Mouse (Mus musculus): ENCODE measurements around the gene Dnajb12. TPM values are rescaled to one million over a fixed set of nuclear protein-coding genes. Genes with fewer than 3 reads are reported as not detected.

Gene Dnajb12
- 24.1 and 24.8 TPM in 2 replicates for polyA plus RNA-seq (2015; fragmentation: Nextera tagmentation; extraction: Ambion mirVana)

GRCm38 (mm10) chr10:59879255-59880028 lies at the start of gene Dnajb12:
Dnajb12 (plus strand) TSS chr10:59879556.
- WGBS: under 1% methylated on average over 79 of the region's 80 CpGs
- H3K27me3 ChIP-seq: no peaks in the 10 kb centered on the region
- peak within 1 kb of the TSS; percentile 70 for H3K4me2 ChIP-seq (replicated peaks)
- peak within 1 kb of the TSS; percentile 82 for H3K4me3 ChIP-seq (replicated peaks)
- peaks cover 16% of the 10 kb centered on the region for H3K4me1 ChIP-seq
- H3K27ac ChIP-seq (replicated peaks): peak within 1 kb of the TSS; percentile 100
- peak; percentile 93 for ATAC-seq (ENCODE audit: insufficient number of reproducible peaks, low FRiP score, low TSS enrichment, low read depth)
- peak within 1 kb of the TSS; percentile 97 for H3K9ac ChIP-seq
- 0 out of 2 replicates have a peak, but pooled peaks cover 8% of the 10 kb centered on the region for H3K36me3 ChIP-seq
- no peaks in the 10 kb centered on the region for H3K9me3 ChIP-seq (replicated peaks)

DNA sequence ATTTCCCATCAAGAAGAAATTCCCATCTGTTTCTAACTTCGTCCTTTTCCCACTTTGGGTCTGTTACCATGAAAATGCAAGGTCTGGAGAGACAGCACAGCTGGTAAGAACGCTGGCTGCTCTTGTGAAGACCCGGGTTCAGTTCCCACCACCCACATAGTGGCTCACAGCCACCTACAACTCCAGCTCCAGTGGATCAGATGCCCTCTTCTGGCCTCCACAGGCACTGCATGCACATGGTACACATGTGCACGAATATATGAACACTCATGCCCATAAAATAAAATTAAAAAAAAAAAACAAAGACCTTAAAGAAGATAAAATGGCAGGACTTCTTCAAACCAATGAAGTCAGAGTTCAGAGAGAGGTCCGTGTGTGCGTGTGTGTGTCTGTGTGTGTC lies 49.5 kb upstream of the Dnajb12 start:
- H3K4me2 ChIP-seq (replicated peaks): no peak overlapping the region
- no peaks in the 10 kb centered on the region for H3K27me3 ChIP-seq
- no peak overlapping the region for H3K4me3 ChIP-seq (replicated peaks)
- H3K9ac ChIP-seq: no peak overlapping the region
- ATAC-seq (ENCODE audit: insufficient number of reproducible peaks, low FRiP score, low TSS enrichment, low read depth): no peak
- WGBS: 92% methylated on average over 6 of the region's 6 CpGs
- H3K36me3 ChIP-seq: peaks cover 30% of the 10 kb centered on the region
- no peaks in the 10 kb centered on the region for H3K4me1 ChIP-seq
- H3K9me3 ChIP-seq (replicated peaks): no peaks in the 10 kb centered on the region
- no peak overlapping the region for H3K27ac ChIP-seq (replicated peaks)

DNA sequence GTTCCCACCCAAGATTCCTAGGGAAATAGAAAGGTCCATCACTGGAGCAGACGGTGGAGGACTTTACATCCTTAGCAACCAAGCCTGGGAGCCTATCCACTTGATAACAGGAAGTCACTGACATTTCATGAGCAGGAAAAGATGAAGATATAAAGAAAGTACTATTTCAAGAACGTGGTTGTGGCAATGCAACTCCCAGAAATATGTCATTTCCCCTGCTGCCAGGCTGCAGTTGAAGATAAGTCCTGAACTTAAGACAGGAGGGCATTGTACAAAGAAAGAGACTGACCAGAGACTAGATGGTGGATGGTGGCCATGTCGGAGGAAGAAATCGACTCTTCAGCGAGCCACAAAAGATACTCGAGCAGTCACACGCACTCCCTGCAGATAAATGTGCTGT lies 47.4 kb upstream of the Dnajb12 start:
- peaks cover 29% of the 10 kb centered on the region for H3K36me3 ChIP-seq
- H3K9ac ChIP-seq: no peak overlapping the region
- no peaks in the 10 kb centered on the region for H3K9me3 ChIP-seq (replicated peaks)
- no peak overlapping the region for H3K27ac ChIP-seq (replicated peaks)
- H3K4me1 ChIP-seq: no peaks in the 10 kb centered on the region
- ATAC-seq (ENCODE audit: insufficient number of reproducible peaks, low FRiP score, low TSS enrichment, low read depth): no peak
- H3K4me3 ChIP-seq (replicated peaks): no peak overlapping the region
- H3K27me3 ChIP-seq: no peaks in the 10 kb centered on the region
- 85% methylated on average over 7 of the region's 7 CpGs for WGBS
- no peak overlapping the region for H3K4me2 ChIP-seq (replicated peaks)

DNA sequence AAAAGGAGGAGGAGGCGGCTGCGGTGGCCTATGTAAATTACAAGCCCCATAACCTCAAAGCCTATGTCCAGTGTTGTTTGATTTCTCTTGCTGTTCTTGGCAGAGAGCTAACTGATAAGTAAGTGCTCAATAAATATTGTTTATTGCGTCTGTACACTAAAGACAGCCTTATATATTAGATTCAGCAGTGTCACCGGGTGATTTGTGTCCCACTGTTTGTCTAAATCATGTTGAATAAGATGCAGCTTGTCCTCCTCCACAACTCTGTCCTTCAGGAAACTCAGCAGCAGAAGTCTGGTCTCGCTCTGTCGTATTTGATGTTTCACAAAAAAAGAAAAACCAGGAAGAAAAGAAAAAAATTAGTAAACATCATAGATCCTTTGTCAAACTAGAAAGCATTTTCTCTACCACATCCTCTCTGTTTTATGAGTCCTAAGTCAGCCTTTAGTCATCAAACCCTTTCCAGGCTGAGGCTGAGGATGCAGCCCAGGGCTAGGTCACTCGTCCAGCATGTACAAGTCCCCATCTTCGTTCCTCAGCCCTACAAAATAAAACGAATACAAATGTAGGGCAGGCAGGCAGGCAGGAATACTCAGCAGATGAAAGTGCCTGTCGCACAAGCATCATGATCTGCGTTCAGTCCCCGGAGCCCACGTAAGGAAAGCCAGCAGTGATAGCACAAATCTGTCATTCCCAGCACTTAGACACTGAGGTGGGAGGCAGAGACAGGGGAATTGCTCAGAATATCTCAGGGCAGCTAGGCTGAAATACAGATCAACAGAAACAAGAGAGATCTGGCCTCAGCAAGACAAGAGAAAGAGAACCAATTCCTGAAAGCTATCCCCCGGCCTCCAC lies 43.8 kb upstream of the Dnajb12 start:
- WGBS: 81% methylated on average over 14 of the region's 14 CpGs

DNA sequence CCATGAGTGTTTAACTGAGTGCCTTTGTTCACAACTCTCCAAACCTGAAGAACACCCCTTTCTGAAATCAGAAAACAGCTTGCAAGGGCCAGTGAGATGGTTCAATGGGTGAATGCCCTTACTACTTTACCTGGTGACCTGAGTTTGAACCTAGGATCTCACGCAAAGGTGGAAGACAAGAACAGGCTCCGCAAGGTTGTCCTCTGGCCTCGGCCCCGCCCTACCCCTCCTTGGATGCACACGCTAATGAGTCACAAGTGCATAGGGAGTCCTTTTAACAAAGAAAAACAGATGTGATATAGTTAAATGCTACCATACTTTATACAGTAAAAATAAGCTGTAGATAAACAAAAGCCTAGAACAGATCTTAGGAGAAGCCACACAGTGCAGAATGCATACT lies 41.9 kb upstream of the Dnajb12 start:
- Histone ChIP-seq H3K4me2 (replicated peaks) (no peak overlapping the region), H3K4me1 (no peaks in the 10 kb centered on the region), H3K27ac (replicated peaks) (no peak overlapping the region), H3K4me3 (replicated peaks) (no peak overlapping the region), H3K9me3 (replicated peaks) (no peaks in the 10 kb centered on the region), H3K36me3 (no peaks in the 10 kb centered on the region), H3K9ac (no peak overlapping the region), H3K27me3 (no peaks in the 10 kb centered on the region)
- 69% methylated on average over 5 of the region's 5 CpGs for WGBS
- ATAC-seq (ENCODE audit: insufficient number of reproducible peaks, low FRiP score, low TSS enrichment, low read depth): no peak

More for the DNA sequence above, 43.8 kb upstream of the Dnajb12 start:
- Histone ChIP-seq H3K4me3 (replicated peaks) (no peak overlapping the region), H3K27me3 (no peaks in the 10 kb centered on the region), H3K4me2 (replicated peaks) (no peak overlapping the region), H3K4me1 (no peaks in the 10 kb centered on the region), H3K36me3 (no peaks in the 10 kb centered on the region), H3K27ac (replicated peaks) (no peak overlapping the region), H3K9ac (no peak overlapping the region), H3K9me3 (replicated peaks) (no peaks in the 10 kb centered on the region)
- ATAC-seq (ENCODE audit: insufficient number of reproducible peaks, low FRiP score, low TSS enrichment, low read depth): no peak

DNA sequence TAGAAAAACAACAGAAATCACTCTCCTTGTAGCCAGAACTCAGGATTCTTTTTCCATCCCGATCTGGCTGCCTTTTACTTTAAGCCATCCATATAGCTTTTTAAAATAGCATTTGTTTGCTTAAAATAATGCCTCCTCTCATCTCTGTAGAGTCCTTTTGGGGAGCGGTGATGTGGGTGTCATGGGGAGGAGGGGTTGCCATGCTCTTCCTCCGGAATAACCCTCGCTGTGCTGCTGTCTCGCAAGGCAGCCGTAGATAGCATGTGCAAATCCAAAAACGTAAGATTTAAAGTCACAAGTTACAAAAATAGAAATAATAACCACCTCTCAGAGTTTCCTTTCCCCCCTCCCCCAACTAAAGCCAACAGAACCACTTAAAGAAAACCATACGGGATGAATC lies 37.9 kb upstream of the Dnajb12 start:
- Histone ChIP-seq H3K27me3 (no peaks in the 10 kb centered on the region), H3K36me3 (no peaks in the 10 kb centered on the region), H3K9ac (no peak overlapping the region), H3K4me1 (no peaks in the 10 kb centered on the region), H3K4me2 (replicated peaks) (no peak overlapping the region), H3K27ac (replicated peaks) (no peak overlapping the region), H3K4me3 (replicated peaks) (no peak overlapping the region), H3K9me3 (replicated peaks) (no peaks in the 10 kb centered on the region)
- 71% methylated on average over 8 of the region's 8 CpGs for WGBS
- no peak for ATAC-seq (ENCODE audit: insufficient number of reproducible peaks, low FRiP score, low TSS enrichment, low read depth)

DNA sequence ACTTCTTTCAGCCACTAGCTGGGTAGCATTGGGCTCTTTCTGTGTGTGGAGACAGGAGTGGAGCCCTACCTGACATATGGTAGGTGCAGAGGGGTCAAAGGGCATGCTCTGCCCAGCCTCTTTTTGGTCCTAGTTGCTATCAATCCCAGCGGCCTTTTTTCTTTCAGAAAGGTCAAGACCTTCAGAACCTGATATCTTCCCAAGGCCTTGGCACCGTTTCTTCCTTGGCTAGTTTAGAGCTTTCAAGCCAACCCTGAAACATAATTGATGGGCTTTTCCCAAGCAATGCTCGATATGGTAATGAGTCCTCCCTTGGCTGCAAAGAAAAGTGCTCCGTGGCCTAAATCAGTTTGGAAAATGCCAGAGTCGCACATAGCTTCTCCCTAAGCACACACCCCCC lies 36.2 kb upstream of the Dnajb12 start:
- Histone ChIP-seq H3K9ac (no peak overlapping the region), H3K4me1 (no peaks in the 10 kb centered on the region), H3K27me3 (no peaks in the 10 kb centered on the region), H3K27ac (replicated peaks) (no peak overlapping the region), H3K4me2 (replicated peaks) (no peak overlapping the region), H3K4me3 (replicated peaks) (no peak overlapping the region), H3K36me3 (no peaks in the 10 kb centered on the region), H3K9me3 (replicated peaks) (no peaks in the 10 kb centered on the region)
- 34% methylated on average over 5 of the region's 5 CpGs for WGBS
- ATAC-seq (ENCODE audit: insufficient number of reproducible peaks, low FRiP score, low TSS enrichment, low read depth): no peak

- Histone ChIP-seq H3K36me3 (no peaks in the 10 kb centered on the region), H3K9me3 (replicated peaks) (no peaks in the 10 kb centered on the region), H3K4me1 (no peaks in the 10 kb centered on the region), H3K9ac (no peak overlapping the region), H3K27ac (replicated peaks) (no peak overlapping the region), H3K4me2 (replicated peaks) (no peak overlapping the region), H3K27me3 (no peaks in the 10 kb centered on the region), H3K4me3 (replicated peaks) (no peak overlapping the region)
- 83% methylated on average over 9 of the region's 9 CpGs for WGBS
- no peak for ATAC-seq (ENCODE audit: insufficient number of reproducible peaks, low FRiP score, low TSS enrichment, low read depth)
Observed at GRCm38 (mm10) chr10:59844686-59845085, 34.7 kb upstream of the Dnajb12 start.

DNA sequence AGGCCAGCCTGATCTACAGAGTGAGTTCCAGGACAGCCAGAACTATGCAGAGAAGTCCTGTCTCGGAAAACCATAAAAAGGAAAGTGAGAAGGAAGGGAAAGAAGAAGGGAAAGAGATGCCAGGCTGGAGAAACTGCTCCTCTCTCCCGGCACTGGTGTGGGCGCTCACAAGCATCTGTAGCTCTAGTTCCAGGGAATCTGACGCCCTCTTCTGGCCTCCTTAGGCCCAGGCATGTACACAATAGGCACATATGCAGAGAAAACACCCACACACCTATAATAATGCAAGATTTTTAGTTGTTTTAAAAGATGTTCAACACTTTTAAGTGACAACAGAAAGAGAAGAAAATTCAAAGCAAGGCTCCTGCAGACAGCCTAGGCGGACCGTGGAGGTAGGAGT lies 32.9 kb upstream of the Dnajb12 start:
- H3K9me3 ChIP-seq (replicated peaks): no peaks in the 10 kb centered on the region
- H3K27ac ChIP-seq (replicated peaks): no peak overlapping the region
- H3K4me1 ChIP-seq: no peaks in the 10 kb centered on the region
- H3K9ac ChIP-seq: no peak overlapping the region
- H3K27me3 ChIP-seq: no peaks in the 10 kb centered on the region
- WGBS: 74% methylated on average over 6 of the region's 6 CpGs
- no peak for ATAC-seq (ENCODE audit: insufficient number of reproducible peaks, low FRiP score, low TSS enrichment, low read depth)
- H3K36me3 ChIP-seq: no peaks in the 10 kb centered on the region
- no peak overlapping the region for H3K4me2 ChIP-seq (replicated peaks)
- H3K4me3 ChIP-seq (replicated peaks): no peak overlapping the region

GRCm38 (mm10) chr10:59848079-59848877 lies 31.1 kb upstream of the Dnajb12 start:
- no peaks in the 10 kb centered on the region for H3K9me3 ChIP-seq (replicated peaks)
- ATAC-seq (ENCODE audit: insufficient number of reproducible peaks, low FRiP score, low TSS enrichment, low read depth): no peak
- H3K4me2 ChIP-seq (replicated peaks): no peak overlapping the region
- WGBS: 65% methylated on average over 11 of the region's 11 CpGs
- no peaks in the 10 kb centered on the region for H3K27me3 ChIP-seq
- H3K4me1 ChIP-seq: no peaks in the 10 kb centered on the region
- no peak overlapping the region for H3K9ac ChIP-seq
- H3K27ac ChIP-seq (replicated peaks): 0 out of 2 replicates have a peak overlapping the region, but pooled peaks have one; percentile 22
- H3K36me3 ChIP-seq: no peaks in the 10 kb centered on the region
- H3K4me3 ChIP-seq (replicated peaks): no peak overlapping the region

GRCm38 (mm10) chr10:59848953-59849352 lies 30.4 kb upstream of the Dnajb12 start:
- Histone ChIP-seq H3K27ac (replicated peaks) (no peak overlapping the region), H3K27me3 (no peaks in the 10 kb centered on the region), H3K4me3 (replicated peaks) (no peak overlapping the region), H3K9ac (no peak overlapping the region), H3K36me3 (no peaks in the 10 kb centered on the region), H3K4me1 (no peaks in the 10 kb centered on the region), H3K9me3 (replicated peaks) (no peaks in the 10 kb centered on the region), H3K4me2 (replicated peaks) (no peak overlapping the region)
- ATAC-seq (ENCODE audit: insufficient number of reproducible peaks, low FRiP score, low TSS enrichment, low read depth): no peak
- WGBS: 65% methylated on average over 9 of the region's 9 CpGs

All from embryonic facial prominence, embryonic 15.5 days (tissue).